Mouse (Mus musculus) forebrain, embryonic 12.5 days (tissue): Measurements from ENCODE around the gene Usp19. TPM values are rescaled to one million over a fixed set of nuclear protein-coding genes. Genes with fewer than 3 reads are reported as not detected.

Source experiments
- polyA plus RNA-seq: library from polyadenylated mRNA; unstranded; fragments of >200 nt; fragmentation: Nextera tagmentation; extraction: Ambion mirVana; gene quantifications from 2 replicates; pipeline ENCODE4 v1.2.1, GENCODE M21; 2016

Gene Usp19
- polyA plus RNA-seq, 1 experiment from 2014 or later = 103 TPM

Other genes with a start within 250 kb of the Usp19 start
- gene Dag1, start 226.6 kb upstream of the Usp19 start, polyA plus RNA-seq = 62.7 and 67.9 TPM in 2 replicates
- 65.0 and 69.8 TPM in 2 replicates for gene Nicn1, start 200.2 kb upstream of the Usp19 start, polyA plus RNA-seq
- 17.7 and 22.4 TPM in 2 replicates for gene Amt, start 193.7 kb upstream of the Usp19 start, polyA plus RNA-seq
- gene Rhoa, start 184.5 kb upstream of the Usp19 start, polyA plus RNA-seq = 331 and 341 TPM in 2 replicates
- 30.5 and 30.7 TPM in 2 replicates for gene Tcta, start 184.4 kb upstream of the Usp19 start, polyA plus RNA-seq
- gene Gpx1, start 151.7 kb upstream of the Usp19 start, polyA plus RNA-seq = 574 and 659 TPM in 2 replicates
- gene Usp4, start 142.7 kb upstream of the Usp19 start, polyA plus RNA-seq = 137 and 144 TPM in 2 replicates
- gene 1700102P08Rik, start 97.8 kb upstream of the Usp19 start, polyA plus RNA-seq = 1.8 and 1.9 TPM in 2 replicates
- gene Ccdc36, start 62.1 kb upstream of the Usp19 start, polyA plus RNA-seq = 1.1 and 1.4 TPM in 2 replicates
- not detected in 2 replicates for gene BC048562, start 54.1 kb upstream of the Usp19 start, polyA plus RNA-seq
- 44.1 and 49.0 TPM in 2 replicates for gene Ccdc71, start 30.1 kb upstream of the Usp19 start, polyA plus RNA-seq
- gene Klhdc8b, start 29.0 kb upstream of the Usp19 start, polyA plus RNA-seq = 67.6 and 70.0 TPM in 2 replicates
- gene Lamb2, start 10.9 kb upstream of the Usp19 start, polyA plus RNA-seq = 37.9 and 39.5 TPM in 2 replicates
- gene Qars, start 17.1 kb downstream of the Usp19 start, polyA plus RNA-seq = 85.7 and 91.4 TPM in 2 replicates
- gene Qrich1, start 26.2 kb downstream of the Usp19 start, polyA plus RNA-seq = 170 and 171 TPM in 2 replicates
- 149 and 159 TPM in 2 replicates for gene Impdh2, start 69.7 kb downstream of the Usp19 start, polyA plus RNA-seq
- gene Ndufaf3, start 76.8 kb downstream of the Usp19 start, polyA plus RNA-seq = 54.5 and 58.3 TPM in 2 replicates
- 225 and 235 TPM in 2 replicates for gene Dalrd3, start 79.3 kb downstream of the Usp19 start, polyA plus RNA-seq
- 254 and 285 TPM in 2 replicates for gene Wdr6, start 88.1 kb downstream of the Usp19 start, polyA plus RNA-seq
- gene P4htm, start 107.1 kb downstream of the Usp19 start, polyA plus RNA-seq = 16.2 and 18.4 TPM in 2 replicates
- 56.4 and 57.9 TPM in 2 replicates for gene Arih2, start 158.8 kb downstream of the Usp19 start, polyA plus RNA-seq
- 35.4 and 37.0 TPM in 2 replicates for gene Slc25a20, start 171.5 kb downstream of the Usp19 start, polyA plus RNA-seq
- gene Prkar2a, start 198.7 kb downstream of the Usp19 start, polyA plus RNA-seq = 55.8 and 56.9 TPM in 2 replicates